Mouse (Mus musculus) retina, postnatal 7 days (tissue): ENCODE results near the gene Gm20388.
"Not testable (repeated sequence)": the region's sequence is repeated elsewhere in the genome, so short reads cannot be mapped to it uniquely, and the experiment has no call there.

ENCODE experiments used
- DNase-seq: peaks from one replicate; pipeline ENCODE4 v3.0.0-alpha.2; 2012; ENCODE audit warnings: low read depth, low spot score

Gene Gm20388

DNA sequence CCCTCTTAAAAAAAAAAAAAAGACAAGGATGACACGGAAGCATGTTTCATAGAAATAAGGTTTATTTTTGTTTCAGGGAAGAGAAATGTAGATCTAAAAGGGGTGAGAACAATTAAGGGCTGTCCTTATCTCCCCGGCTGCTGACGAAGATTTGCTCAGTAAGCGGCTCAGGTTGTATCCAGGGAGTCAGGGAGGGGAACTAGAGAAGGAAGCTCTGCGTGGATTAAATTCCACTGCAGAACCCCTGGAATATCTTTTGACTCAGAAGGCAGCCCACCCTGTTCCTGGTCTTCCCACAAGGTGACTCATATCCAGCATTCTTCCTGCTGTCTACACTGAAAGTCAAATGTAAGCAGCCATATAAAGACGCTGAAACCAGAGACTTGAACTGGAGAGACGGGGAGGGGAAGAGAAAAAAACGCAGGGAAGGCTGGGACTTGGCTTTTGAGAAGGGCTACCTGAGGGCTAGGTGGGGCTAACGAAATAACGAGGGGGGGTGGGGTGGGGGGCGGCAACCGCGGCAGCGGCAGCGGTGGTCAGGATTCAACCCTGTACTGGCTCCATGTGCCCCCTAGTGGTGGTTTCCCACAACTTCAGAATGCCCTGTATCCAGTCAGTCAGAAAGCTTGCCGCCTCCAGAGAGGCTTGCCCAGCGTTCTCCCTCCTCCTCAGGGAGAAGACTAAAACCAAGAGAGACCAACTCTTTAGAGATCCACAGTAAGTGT lies 3511.6 kb downstream of the Gm20388 start:
- peak; percentile 59 for DNase-seq

DNA sequence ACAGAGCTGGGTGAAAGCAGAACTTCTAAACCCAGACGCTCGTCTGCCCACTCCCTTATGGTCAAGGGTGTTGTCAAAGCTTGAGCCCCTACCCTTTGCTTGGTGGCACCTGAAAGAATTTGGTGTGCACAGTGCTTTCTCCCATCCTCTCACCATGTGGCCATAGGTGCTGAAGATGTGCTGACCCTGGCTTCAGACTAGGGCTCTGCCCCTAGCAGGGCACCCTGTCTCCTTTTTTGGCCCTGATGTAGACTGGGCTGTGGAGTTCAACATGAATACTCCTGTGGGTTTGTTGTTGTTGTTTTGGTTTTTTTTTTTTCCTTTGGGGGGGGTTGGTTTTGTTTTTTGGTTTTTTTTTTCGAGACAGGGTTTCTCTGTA lies 3512.1 kb downstream of the Gm20388 start:
- DNase-seq, result no peak

DNA sequence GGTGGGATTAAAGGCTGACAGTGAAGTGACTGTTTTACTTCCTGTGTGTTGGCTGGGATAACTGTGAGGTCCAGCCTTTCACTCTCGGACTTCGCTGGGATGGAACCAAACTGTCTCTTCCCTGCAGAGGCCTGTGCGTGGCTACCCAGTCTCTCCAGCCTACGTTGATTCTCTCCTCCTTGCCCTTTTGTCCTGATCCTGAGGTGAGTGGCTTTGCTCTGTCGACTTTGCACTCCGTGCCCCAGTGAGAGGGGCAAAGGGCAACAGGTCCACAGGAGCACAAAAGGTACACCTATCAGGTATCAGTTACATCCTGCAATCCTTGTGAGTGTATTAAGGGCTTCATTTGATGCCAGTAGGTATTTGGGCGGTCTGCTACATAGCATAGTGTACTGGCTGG lies 3512.8 kb downstream of the Gm20388 start, which contains the start of gene Def8:
TSS of gene Def8 (plus strand) at position 87 of the 400 bp plus-strand sequence.
- no peak for DNase-seq

DNA sequence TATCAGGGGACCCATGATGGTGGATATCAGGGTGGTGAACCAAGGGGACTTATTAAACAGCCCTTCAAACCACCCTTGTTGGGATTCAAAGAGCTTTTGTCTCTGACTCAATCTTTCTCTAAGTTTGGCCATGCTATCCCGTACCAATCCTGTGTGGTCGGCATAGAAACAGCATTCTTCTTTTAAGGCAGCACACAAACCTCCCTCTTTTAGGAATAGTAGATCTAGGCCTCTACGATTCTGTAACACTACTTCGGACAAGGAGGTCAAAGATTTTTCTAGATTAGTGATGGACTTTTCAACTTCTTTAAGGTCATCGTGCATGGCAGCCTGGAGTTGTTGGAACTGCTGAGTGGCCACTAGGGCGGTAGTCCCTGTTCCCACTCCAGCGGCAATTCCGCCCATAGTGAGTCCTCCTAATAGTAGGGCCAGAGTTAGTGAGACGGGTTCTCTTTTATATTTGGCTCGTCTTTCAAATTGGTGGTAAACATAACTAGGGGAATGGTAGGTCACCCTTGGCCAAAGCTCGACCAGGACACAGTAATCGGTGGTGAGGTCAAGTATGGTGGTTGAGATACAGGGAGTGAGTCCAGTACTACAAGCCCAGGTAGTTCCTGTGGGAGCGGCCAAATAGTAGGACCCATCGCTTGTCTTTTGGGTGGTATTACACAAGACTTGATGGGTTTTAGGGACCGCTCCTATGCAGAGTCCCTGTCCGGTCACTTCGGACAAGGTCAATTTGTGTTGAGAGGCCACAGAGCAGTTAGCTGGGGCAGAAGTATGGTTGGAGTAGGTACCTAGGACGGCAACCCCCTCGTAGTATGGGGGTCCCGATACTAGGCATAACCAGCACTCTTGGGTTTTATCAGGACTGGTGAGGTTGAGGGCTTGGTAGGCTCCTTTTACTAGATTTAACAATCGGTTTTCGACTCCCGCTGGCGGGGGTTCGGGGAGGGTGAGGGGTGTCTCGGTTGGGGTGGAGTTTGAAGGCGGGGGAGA lies 3516.2 kb downstream of the Gm20388 start:
- DNase-seq, result no peak

DNA sequence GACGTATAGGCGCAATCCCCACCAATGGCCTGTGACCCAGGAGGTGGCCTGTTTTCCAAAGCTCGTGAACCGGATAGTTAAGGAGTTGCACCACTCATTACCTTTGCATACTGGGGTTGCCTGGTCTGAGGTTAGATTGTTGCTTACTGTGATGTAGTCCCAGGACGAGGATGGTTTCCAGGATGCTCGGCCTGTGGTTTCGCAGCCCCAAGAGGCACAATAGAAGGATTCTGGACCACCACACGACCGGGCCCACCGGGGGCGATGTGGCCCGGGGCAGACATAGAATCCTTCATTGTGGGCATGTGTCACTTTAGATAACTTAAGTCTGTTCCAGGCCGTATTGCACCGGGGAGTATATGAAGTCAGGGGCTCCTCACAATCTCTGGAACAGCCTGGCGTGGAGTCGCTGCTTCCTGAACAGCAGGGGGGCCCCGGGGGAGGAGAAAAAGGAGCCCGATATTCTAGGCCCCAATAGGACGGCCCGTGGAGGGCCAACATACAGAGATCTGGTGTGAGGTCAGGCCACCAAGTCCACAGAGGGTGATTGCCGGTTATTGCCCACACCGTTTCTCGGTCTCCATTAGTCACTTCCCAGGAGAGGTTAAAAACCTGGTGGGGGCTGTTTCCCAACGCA lies 3517.1 kb downstream of the Gm20388 start:
- no peak for DNase-seq

DNA sequence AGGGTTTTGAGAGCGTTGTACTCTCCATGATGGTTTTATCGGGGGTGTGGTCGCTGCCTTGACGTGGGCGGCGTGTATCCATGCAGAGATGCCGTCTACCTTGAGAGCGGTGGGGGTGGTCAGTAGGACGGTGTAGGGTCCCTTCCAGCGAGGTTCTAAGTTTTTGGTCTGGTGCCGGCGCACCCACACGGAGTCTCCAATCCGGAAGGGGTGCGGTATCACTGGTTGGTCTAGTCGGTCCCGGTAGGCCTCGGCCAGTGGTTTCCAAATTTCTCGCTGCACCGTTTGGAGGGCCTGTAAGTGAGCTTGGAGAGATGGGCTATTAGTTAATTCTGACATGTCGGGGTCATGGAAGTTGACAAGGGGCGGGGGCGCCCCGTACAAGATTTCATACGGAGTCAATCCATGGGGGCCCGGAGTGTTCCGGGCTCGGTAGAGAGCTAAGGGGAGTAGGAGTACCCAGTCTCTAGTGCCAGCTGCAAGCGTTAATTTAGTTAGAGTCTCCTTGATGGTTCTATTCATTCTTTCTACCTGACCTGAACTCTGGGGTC lies 3517.8 kb downstream of the Gm20388 start:
- DNase-seq, result no peak

DNA sequence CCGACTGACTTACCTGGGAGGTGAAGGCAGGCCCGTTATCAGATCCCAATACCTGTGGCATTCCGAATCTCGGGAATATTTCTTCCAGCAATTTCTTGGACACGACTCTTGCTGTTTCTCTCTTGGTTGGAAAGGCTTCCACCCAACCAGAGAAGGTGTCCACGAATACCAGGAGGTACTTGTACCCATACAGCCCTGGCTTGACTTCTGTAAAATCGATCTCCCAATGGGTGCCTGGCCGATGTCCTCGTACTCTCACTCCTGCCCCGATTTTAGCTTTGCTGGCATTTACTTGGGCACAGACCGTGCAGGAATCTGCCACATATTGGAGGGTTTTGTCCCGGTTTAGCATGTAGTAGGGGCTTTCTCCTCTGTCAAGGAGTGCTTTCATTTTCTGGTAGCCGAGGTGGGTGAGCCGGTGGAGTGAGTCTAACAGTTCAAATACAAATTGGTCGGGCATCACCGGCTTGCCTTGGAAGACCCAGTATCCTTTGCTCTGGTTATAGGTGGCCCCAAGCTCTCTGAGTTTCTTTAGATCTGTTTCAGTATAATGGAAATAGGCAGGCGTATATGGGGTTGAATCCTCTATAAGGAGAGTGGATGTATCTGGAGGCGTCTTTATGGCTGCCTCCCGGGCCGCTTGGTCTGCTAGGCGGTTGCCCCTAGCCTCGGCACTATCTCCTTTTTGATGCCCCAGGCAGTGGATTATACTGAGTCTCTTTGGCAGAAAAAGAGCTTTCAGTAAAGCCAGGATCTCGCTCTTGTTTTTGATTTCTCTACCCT lies 3518.5 kb downstream of the Gm20388 start:
- DNase-seq, result no peak

DNA sequence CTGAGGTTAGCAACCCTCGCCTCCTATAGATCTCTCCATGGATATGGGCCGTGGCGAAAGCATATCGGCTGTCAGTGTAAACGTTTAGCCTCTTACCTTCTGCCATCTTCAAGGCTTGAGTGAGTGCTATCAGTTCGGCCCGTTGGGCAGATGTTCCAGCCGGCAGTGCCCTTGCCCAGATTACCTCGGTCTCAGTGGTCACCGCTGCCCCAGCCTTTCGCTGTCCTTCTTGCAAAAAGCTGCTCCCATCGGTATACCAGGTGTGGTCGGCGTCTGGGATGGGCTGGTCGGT lies 3519.0 kb downstream of the Gm20388 start:
- DNase-seq, result not testable (repeated sequence)

DNA sequence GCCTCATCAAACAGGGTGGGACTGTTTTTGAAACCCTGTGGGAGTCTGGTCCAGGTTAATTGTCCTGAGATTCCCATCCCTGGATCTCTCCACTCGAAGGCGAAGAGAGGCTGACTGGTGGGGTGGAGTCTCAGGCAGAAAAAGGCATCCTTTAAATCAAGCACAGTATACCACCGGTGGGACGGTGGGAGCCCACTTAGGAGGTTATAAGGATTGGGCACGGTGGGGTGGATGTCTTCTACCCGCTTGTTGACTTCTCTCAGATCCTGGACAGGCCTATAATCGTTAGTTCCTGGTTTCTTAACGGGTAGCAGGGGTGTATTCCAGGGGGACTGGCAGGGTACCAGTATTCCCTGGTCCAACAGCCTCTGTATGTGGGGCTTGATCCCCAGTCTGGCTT lies 3520.3 kb downstream of the Gm20388 start:
- DNase-seq, result not testable (repeated sequence)

DNA sequence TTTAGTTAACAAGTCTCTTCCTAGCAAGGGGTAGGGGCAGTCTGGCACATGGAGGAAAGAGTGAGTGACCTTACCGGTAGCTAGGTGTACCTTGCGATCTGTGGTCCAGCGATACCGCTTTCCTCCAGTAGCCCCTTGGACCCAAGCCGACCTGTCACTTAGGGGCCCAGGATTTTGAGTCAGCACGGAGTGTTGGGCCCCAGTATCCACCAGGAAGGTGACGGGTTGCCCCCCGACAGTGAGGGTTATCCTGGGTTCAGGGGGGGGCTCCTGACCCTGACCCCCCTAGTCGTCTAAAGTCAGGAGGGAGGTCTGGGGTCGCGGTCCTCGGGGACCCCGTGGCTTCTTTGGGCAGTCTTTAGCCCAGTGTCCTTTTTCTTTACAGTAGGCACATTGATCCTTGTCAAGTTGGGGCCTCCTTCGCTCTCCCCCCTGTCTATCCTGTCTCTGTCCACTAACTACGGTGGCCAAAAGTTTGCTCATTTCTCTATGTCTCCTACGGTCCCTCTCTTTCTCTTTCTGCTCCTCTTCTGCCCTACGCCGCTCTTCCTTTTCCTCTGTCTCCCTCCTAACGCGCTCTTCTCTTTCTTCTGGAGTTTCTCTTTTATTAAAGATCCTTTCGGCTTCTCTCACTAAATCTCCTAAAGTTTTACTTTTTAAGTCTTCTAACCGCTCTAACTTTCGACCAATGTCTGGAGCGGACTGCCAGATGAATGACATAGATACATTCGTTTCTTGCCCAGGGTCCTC lies 3521.2 kb downstream of the Gm20388 start:
- no peak for DNase-seq

DNA sequence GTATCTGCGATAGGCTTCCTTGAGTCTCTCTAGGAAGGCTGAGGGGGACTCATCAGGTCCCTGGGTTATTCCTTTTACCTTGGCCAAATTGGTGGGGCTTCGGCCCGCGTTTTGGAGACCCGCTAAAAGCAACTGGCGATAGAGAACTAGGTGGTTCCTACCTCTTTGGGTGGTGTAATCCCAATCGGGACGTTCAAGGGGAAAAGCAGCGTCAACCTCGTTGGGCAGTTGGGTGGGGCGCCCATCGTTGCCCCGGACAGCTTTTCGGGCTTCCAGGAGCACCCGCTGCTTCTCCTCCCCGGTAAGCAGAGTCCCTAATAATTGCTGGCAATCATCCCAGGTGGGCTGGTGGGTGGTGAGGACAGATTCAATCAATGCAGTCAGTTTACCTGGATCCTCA lies 3521.7 kb downstream of the Gm20388 start:
- no peak for DNase-seq

DNA sequence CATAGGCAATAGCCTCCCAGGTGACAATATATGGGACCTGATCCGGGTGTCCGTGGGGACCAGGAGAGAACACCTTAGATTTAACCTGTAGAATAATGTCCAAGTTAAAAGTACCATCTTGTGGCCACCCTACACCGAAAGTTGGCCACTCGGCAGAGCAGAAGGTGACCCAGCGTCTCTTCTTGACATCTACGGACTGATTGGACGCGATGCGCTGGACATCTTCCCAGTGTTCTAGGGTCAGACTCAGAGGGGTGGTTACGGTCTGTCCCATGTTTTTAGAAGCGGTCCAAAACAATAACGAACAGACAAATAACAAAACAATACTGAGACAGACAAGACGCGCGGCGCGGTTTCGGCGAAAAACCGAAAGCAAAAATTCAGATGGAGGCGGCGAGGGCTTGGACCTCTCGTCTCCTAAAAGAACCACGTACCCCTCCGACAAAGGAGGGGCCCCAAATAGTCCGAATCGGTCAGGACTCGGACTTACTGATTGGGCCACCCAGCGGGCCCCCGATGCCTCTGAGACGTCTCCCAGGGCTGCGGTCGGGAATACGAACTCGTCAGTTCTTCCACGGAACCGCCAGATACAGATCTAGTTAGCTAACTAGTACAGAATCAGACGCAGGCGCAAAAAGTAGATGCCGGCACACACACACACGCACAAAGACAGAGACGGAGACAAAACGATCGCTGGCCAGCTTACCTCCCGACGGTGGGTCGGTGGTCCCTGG lies 3522.8 kb downstream of the Gm20388 start:
- DNase-seq, result not testable (repeated sequence)

DNA sequence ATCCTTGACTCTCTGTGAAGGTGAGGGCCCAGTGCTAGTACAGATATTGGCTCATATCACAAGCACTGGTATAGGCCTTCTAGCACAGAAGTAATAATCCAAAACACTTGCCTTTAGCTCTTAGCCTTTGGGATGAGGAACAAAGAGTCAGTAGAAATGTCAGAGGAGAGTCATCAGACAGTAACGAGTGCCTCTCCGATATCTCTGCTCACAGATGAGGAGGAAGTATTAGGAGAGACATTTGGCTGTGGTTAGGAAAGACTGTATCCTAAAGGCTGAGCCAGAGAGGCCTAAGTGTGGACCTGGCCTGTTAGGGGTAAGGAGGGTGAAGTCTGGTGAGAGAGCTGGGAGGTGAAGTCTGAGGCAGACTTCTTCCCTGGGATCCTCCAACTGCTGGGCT lies 3531.1 kb downstream of the Gm20388 start:
- DNase-seq, result no peak

DNA sequence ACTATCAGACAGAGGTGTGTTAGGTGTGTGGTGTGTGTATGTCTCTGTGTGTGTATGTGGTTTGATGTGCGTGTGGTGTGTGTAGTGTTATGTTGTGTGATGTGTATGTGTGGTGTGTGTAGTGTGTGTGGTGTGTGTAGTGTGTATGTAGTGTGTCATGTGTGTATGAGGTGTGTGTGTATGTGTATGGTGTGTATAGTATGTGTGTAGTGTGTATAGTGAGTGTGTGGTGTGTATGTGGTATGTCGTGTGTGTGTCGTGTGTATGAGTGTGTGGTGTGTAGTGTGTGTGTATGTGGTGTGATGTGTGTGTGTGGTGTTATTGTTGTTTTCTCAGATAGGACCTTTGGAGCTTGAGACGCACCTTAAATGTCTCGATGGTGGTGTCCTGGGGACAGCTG lies 3531.7 kb downstream of the Gm20388 start:
- DNase-seq, result no peak

DNA sequence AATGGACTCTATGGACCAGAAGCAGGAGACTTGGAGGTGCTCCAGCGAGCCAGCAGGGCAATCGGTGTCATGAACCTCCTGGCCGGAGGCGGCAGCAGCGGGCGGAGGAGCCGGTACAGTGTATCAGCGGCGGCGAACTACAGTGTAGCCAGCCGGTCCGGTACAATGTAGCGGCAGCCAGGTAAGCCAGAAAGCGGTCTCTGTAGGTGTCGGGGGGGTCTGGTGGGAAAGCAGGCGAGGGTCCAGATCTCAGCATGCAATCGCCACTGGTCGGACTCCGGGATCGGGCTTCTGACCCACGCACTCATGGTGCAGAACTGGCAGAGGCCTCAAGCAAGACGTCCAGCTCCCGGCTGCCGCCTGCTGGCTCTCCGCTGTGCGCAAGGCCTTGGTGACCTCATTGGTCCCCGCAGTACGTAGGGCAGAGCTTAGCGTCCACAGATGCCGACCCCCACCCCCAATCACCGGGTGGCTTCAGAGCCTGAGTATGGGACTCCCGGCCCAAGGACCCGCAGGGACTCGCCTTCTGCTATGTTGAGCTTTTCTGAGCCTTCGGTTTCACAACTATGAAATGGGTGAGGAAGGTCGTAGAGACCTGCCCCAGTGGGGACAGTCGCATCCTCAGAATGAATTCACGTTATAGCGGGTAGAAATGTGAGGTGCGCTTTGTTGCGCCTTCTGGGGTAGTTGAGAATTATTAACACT lies 3532.4 kb downstream of the Gm20388 start:
- peak; percentile 85 for DNase-seq

DNA sequence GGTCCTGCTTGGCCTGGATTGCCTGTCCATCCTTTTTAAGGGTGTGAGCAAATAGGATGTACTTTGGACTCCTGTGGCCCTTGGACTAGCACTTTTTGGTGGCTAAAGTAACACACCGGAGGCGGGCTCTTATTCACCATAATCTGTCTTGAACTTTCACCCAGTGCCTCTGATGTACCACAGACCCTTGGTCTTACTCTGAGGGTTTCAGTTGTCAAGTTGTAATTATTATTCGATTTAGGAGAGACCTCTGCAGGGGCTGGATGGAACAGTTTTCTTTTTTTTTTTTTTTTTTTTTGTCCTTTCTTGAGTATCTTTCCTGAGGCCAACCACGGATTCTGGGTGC lies 3532.9 kb downstream of the Gm20388 start:
- no peak for DNase-seq

DNA sequence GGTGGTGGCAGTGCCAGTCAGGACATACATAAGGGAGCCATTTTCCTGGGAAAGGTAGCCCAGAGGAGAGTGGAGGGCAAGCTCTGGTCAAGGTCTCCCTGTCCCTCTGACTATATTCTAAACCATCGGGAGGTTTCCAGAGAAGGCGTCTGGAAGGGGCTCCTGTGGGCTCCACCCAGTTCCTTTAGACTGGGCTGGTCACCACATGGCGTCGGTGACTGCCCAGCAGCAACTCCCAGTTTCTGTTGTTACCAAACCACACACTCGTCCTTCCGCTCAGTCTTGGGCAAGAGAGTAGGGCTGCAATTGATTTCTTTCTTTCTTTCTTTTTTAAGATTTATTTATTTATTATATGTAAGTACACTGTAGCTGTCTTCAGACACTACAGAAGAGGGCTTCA lies 3533.5 kb downstream of the Gm20388 start:
- DNase-seq, result no peak

DNA sequence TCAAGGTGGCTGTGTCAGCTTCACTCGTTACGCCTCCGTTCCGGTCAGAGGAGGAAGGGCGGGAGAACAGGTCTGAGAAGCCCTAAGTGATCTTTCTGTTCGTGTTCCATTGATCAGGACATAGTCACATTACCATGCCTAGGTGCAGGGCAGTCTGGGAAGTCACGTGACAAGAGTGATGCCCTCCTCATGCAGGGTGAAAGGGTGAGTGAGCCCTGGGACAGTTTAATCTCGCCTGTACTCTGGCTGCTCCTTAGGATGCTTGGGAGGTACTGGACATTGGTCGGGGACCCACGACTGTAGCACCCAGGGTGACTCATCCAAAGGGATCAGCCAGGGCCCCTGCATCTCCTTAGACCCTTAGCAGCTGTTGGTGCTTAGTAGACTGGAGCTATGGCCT lies 3535.3 kb downstream of the Gm20388 start:
- no peak for DNase-seq

DNA sequence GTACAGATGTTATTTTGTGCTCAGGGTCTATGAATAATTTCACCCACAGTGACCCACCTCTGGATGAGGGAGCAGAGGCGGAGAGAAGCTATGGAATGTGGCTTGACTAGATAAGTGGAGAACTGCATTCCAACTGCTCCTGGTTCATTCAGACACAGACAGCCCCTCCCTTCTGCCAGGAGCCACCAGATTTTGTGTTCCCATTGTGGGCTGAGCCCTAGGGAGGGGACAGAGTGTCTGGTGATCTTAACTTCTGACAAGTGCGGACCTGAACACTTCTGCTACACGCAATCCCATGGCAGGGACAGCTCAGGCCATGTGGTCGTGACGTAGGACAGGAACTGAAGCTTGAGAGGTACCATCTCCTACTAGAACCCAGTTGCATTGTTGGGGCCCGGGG lies 3536.2 kb downstream of the Gm20388 start:
- no peak for DNase-seq
